Mouse (Mus musculus) megakaryocyte, embryonic 14.5 days (primary cell): Measurements from ENCODE around the gene Btf3. TPM values are rescaled to one million over a fixed set of nuclear protein-coding genes. Genes with fewer than 3 reads are reported as not detected.

ENCODE experiments used
- H3K27me3 ChIP-seq: replicated peaks from 2 replicates; pipeline ENCODE3; 2012; ENCODE audit warnings: inconsistent platforms
- H3K36me3 ChIP-seq: replicated peaks from 2 replicates; pipeline ENCODE3; 2012; ENCODE audit warnings: low read length, inconsistent platforms, mixed read lengths
- H3K4me1 ChIP-seq: 2 replicates; pipeline ENCODE4 v1.6.1; 2012; ENCODE audit warnings: inconsistent platforms
- H3K4me3 ChIP-seq: replicated peaks from 2 replicates; pipeline ENCODE3; 2012; ENCODE audit warnings: moderate library complexity, mild to moderate bottlenecking, inconsistent platforms
- H3K9me3 ChIP-seq: 2 replicates; pipeline ENCODE4 v1.6.1; 2012; ENCODE audit warnings: inconsistent platforms
- FLI1 ChIP-seq: IDR thresholded peaks from 2 replicates; pipeline ENCODE4 v1.6.1; 2012; ENCODE audit warnings: low read length, inconsistent platforms, mixed read lengths
- GATA1 ChIP-seq: IDR thresholded peaks from 3 replicates; pipeline ENCODE4 v1.6.1; 2012; ENCODE audit warnings: mixed read lengths, low read length, inconsistent platforms, borderline replicate concordance
- polyA plus RNA-seq: library from polyadenylated mRNA; stranded (reverse); fragments of >175 nt; gene quantifications from 2 replicates; pipeline ENCODE4 v1.2.3, GENCODE M21; 2012; ENCODE audit warnings: low replicate concordance; ENCODE audit not compliant: insufficient read depth

The Btf3 gene
- polyA plus RNA-seq, 1 experiment, result 151 TPM

- H3K4me3 ChIP-seq, result no peak within 1 kb of the TSS
- peaks cover 20% of the 10 kb centered on the region for H3K4me1 ChIP-seq
- no peak for TF ChIP-seq GATA1
- peaks cover 4% of the 10 kb centered on the region for H3K27me3 ChIP-seq
- peaks cover 14% of the 10 kb centered on the region for H3K36me3 ChIP-seq
- H3K9me3 ChIP-seq, result no peaks in the 10 kb centered on the region
Measured at GRCm38 (mm10) chr13:98279686-98280085, 37.1 kb downstream of the Btf3 start, which contains the start of gene Gm21976. Gene Gm21976 (plus strand): TSS chr13:98279887.

- no peak for TF ChIP-seq GATA1
- no peak for TF ChIP-seq FLI1
- Histone ChIP-seq H3K36me3 (peaks cover 35% of the 10 kb centered on the region), H3K27me3 (peaks cover 1% of the 10 kb centered on the region), H3K4me1 (peaks cover 20% of the 10 kb centered on the region), H3K9me3 (no peaks in the 10 kb centered on the region), H3K4me3 (peak overlapping the region; percentile 68)
Measured at GRCm38 (mm10) chr13:98277501-98277900, 39.3 kb downstream of the Btf3 start.

- Histone ChIP-seq H3K4me1 (peaks cover 20% of the 10 kb centered on the region), H3K36me3 (peaks cover 48% of the 10 kb centered on the region), H3K27me3 (peaks cover 1% of the 10 kb centered on the region), H3K4me3 (no peak overlapping the region), H3K9me3 (no peaks in the 10 kb centered on the region)
- TF ChIP-seq FLI1 (no peak), GATA1 (no peak)
Measured at GRCm38 (mm10) chr13:98276253-98276652, 40.6 kb downstream of the Btf3 start.

- peaks cover 1% of the 10 kb centered on the region for H3K27me3 ChIP-seq
- no peak overlapping the region for H3K4me3 ChIP-seq
- H3K9me3 ChIP-seq, result no peaks in the 10 kb centered on the region
- H3K4me1 ChIP-seq, result peaks cover 17% of the 10 kb centered on the region
- H3K36me3 ChIP-seq, result peaks cover 54% of the 10 kb centered on the region
- TF ChIP-seq GATA1 (no peak), FLI1 (no peak)
Measured at GRCm38 (mm10) chr13:98275646-98276045, 41.2 kb downstream of the Btf3 start.

GRCm38 (mm10) chr13:98274023-98274422 is 42.8 kb downstream of the Btf3 start:
- peaks cover 67% of the 10 kb centered on the region for H3K36me3 ChIP-seq
- no peaks in the 10 kb centered on the region for H3K9me3 ChIP-seq
- no peak for TF ChIP-seq FLI1
- TF ChIP-seq GATA1, result no peak
- no peak overlapping the region for H3K4me3 ChIP-seq
- peaks cover 17% of the 10 kb centered on the region for H3K4me1 ChIP-seq
- H3K27me3 ChIP-seq, result peaks cover 1% of the 10 kb centered on the region

- H3K36me3 ChIP-seq, result peaks cover 44% of the 10 kb centered on the region
- no peaks in the 10 kb centered on the region for H3K27me3 ChIP-seq
- peaks cover 27% of the 10 kb centered on the region for H3K4me1 ChIP-seq
- peak overlapping the region; percentile 95 for H3K4me3 ChIP-seq
- no peaks in the 10 kb centered on the region for H3K9me3 ChIP-seq
- TF ChIP-seq GATA1 (no peak), FLI1 (no peak)
Measured at GRCm38 (mm10) chr13:98264111-98264510, 52.7 kb downstream of the Btf3 start.

- TF ChIP-seq FLI1 (no peak), GATA1 (no peak; the same call in 2 of the 3 replicates)
- Histone ChIP-seq H3K27me3 (no peaks in the 10 kb centered on the region), H3K4me1 (peaks cover 27% of the 10 kb centered on the region), H3K4me3 (peak overlapping the region; percentile 95), H3K9me3 (no peaks in the 10 kb centered on the region), H3K36me3 (peaks cover 44% of the 10 kb centered on the region)
Measured at GRCm38 (mm10) chr13:98263458-98263987, 53.3 kb downstream of the Btf3 start.

- no peak for TF ChIP-seq GATA1
- peak; percentile 73; the same call in 1 of the 2 replicates for TF ChIP-seq FLI1
- Histone ChIP-seq H3K27me3 (no peaks in the 10 kb centered on the region), H3K36me3 (peaks cover 44% of the 10 kb centered on the region), H3K4me1 (peaks cover 27% of the 10 kb centered on the region), H3K9me3 (no peaks in the 10 kb centered on the region), H3K4me3 (peak within 1 kb of the TSS; percentile 95)
Measured at GRCm38 (mm10) chr13:98262636-98263457, 54.0 kb downstream of the Btf3 start, which contains the start of the genes Utp15 and Ankra2. Gene Utp15 (minus strand): TSS chr13:98263041. Gene Ankra2 (plus strand): TSS chr13:98263074.

Other genes starting within 250 kb of the Btf3 start
- gene Arhgef28, start 110.6 kb downstream of the Btf3 start, polyA plus RNA-seq, result not detected in 2 replicates
- gene Utp15, start 54.0 kb downstream of the Btf3 start, polyA plus RNA-seq, result 2.7 TPM in 1 of 2 replicates, not detected in the other
- 9.7 and 43.3 TPM in 2 replicates for gene Ankra2, start 53.9 kb downstream of the Btf3 start, polyA plus RNA-seq
- not detected in 2 replicates for gene Gm21976, start 37.1 kb downstream of the Btf3 start, polyA plus RNA-seq
- 0.02 TPM in 1 of 2 replicates, not detected in the other for gene Foxd1, start 37.2 kb upstream of the Btf3 start, polyA plus RNA-seq
- gene Gm10320, start 175.0 kb upstream of the Btf3 start, polyA plus RNA-seq, result 5.4 and 10.2 TPM in 2 replicates